Mouse (Mus musculus) kidney, embryonic 16.5 days (tissue): Measurements from ENCODE around the gene Top3a. TPM values are rescaled to one million over a fixed set of nuclear protein-coding genes. Genes with fewer than 3 reads are reported as not detected.

ENCODE experiments used
- ATAC-seq: fragments of 200-750 bp; cut with Nextera tagmentation; 2 replicates; pipeline ENCODE4 v1.8.0; 2017; ENCODE audit warnings: moderate TSS enrichment; ENCODE audit not compliant: low FRiP score, low TSS enrichment
- H3K27ac ChIP-seq: fragments of 300-500 bp; sonication (generic); 2 replicates; pipeline ENCODE4 v1.5.1; 2014; ENCODE audit warnings: low read length
- H3K27me3 ChIP-seq: fragments of 300-500 bp; sonication (generic); 2 replicates; pipeline ENCODE4 v1.6.1; 2014; ENCODE audit warnings: low read length, control low read depth, mixed read lengths; ENCODE audit not compliant: insufficient read depth
- H3K36me3 ChIP-seq: fragments of 300-500 bp; sonication (generic); 2 replicates; pipeline ENCODE4 v1.6.1; 2014; ENCODE audit warnings: low read length, control low read depth, mixed read lengths; ENCODE audit not compliant: insufficient read depth
- H3K4me1 ChIP-seq: fragments of 300-500 bp; sonication (generic); 2 replicates; pipeline ENCODE4 v1.6.1; 2014; ENCODE audit warnings: low read length, control low read depth, mixed read lengths; ENCODE audit not compliant: insufficient read depth
- H3K4me2 ChIP-seq: fragments of 300-500 bp; sonication (generic); replicated peaks from 2 replicates; pipeline ENCODE4 v1.6.1; 2014; ENCODE audit warnings: low read depth, low read length
- H3K4me3 ChIP-seq: fragments of 300-500 bp; sonication (generic); 2 replicates; pipeline ENCODE4 v1.5.1; 2014; ENCODE audit warnings: mild to moderate bottlenecking, low read length
- H3K9ac ChIP-seq: fragments of 300-500 bp; sonication (generic); replicated peaks from 2 replicates; pipeline ENCODE4 v1.6.1; 2014; ENCODE audit warnings: low read length
- H3K9me3 ChIP-seq: fragments of 300-500 bp; sonication (generic); 2 replicates; pipeline ENCODE4 v1.6.1; 2016; ENCODE audit warnings: low read length, control low read depth
- WGBS: fragments of 180-500 bp; shearing (Covaris S2); extraction: QIAGEN DNeasy Blood & Tissue Kit; methylation state at CpG from one replicate; pipeline ENCODE4 v1.1.7; 2014; 5-methylcytosine and 5-hydroxymethylcytosine counted together
- polyA plus RNA-seq: library from polyadenylated mRNA; unstranded; fragments of >200 nt; fragmentation: Nextera tagmentation; extraction: Ambion mirVana; gene quantifications from 2 replicates; pipeline ENCODE4 v1.2.1, GENCODE M21; 2015

Top3a gene
- polyA plus RNA-seq, 1 experiment from 2014 or later, result 17.1 TPM

GRCm38 (mm10) chr11:60726601-60727391 is 50.4 kb downstream of the Top3a start, which contains the start of gene Flii:
TSS of gene Flii (minus strand) at chr11:60727263.
- no peaks in the 10 kb centered on the region for H3K9me3 ChIP-seq
- ATAC-seq, result peak; percentile 81
- H3K4me3 ChIP-seq, result peak within 1 kb of the TSS; percentile 75
- H3K36me3 ChIP-seq, result peaks cover 33% of the 10 kb centered on the region
- H3K27ac ChIP-seq, result peak within 1 kb of the TSS; percentile 84
- H3K4me2 ChIP-seq, result peak within 1 kb of the TSS; percentile 79
- peak within 1 kb of the TSS; percentile 90 for H3K9ac ChIP-seq
- no peaks in the 10 kb centered on the region for H3K27me3 ChIP-seq
- peaks cover 21% of the 10 kb centered on the region for H3K4me1 ChIP-seq
- under 1% methylated on average over 64 of the region's 71 CpGs for WGBS

- no peak overlapping the region for H3K9ac ChIP-seq
- H3K9me3 ChIP-seq, result no peaks in the 10 kb centered on the region
- WGBS, result 81% methylated on average over 5 of the region's 5 CpGs
- no peak for ATAC-seq
- H3K27me3 ChIP-seq, result no peaks in the 10 kb centered on the region
- no peak overlapping the region for H3K4me3 ChIP-seq
- no peak overlapping the region for H3K4me2 ChIP-seq
- H3K4me1 ChIP-seq, result no peaks in the 10 kb centered on the region
- no peak overlapping the region for H3K27ac ChIP-seq
- peaks cover 97% of the 10 kb centered on the region for H3K36me3 ChIP-seq
Measured at GRCm38 (mm10) chr11:60719263-60719662, 57.9 kb downstream of the Top3a start.

- Histone ChIP-seq H3K4me3 (no peak overlapping the region), H3K4me1 (no peaks in the 10 kb centered on the region), H3K9me3 (no peaks in the 10 kb centered on the region), H3K9ac (no peak overlapping the region), H3K36me3 (peaks cover 98% of the 10 kb centered on the region), H3K4me2 (no peak overlapping the region), H3K27ac (no peak overlapping the region), H3K27me3 (no peaks in the 10 kb centered on the region)
- 81% methylated on average over 5 of the region's 5 CpGs for WGBS
- ATAC-seq, result no peak
Measured at GRCm38 (mm10) chr11:60715833-60716232, 61.3 kb downstream of the Top3a start.

- H3K4me2 ChIP-seq, result no peak overlapping the region
- no peaks in the 10 kb centered on the region for H3K4me1 ChIP-seq
- WGBS, result 93% methylated on average over 13 of the region's 13 CpGs
- no peak for ATAC-seq
- no peaks in the 10 kb centered on the region for H3K9me3 ChIP-seq
- no peak overlapping the region for H3K27ac ChIP-seq
- no peak overlapping the region for H3K9ac ChIP-seq
- no peak overlapping the region for H3K4me3 ChIP-seq
- no peaks in the 10 kb centered on the region for H3K27me3 ChIP-seq
- H3K36me3 ChIP-seq, result peaks cover 98% of the 10 kb centered on the region
Measured at GRCm38 (mm10) chr11:60712639-60713255, 64.4 kb downstream of the Top3a start.

GRCm38 (mm10) chr11:60712040-60712439 is 65.1 kb downstream of the Top3a start:
- WGBS, result 91% methylated on average over 18 of the region's 18 CpGs
- no peak overlapping the region for H3K4me2 ChIP-seq

GRCm38 (mm10) chr11:60711218-60711617 is 65.9 kb downstream of the Top3a start:
- H3K4me2 ChIP-seq, result no peak overlapping the region
- no peak overlapping the region for H3K27ac ChIP-seq
- H3K9ac ChIP-seq, result no peak overlapping the region
- H3K36me3 ChIP-seq, result peaks cover 97% of the 10 kb centered on the region
- ATAC-seq, result no peak
- H3K27me3 ChIP-seq, result no peaks in the 10 kb centered on the region
- 90% methylated on average over 17 of the region's 17 CpGs for WGBS
- no peak overlapping the region for H3K4me3 ChIP-seq
- no peaks in the 10 kb centered on the region for H3K9me3 ChIP-seq
- H3K4me1 ChIP-seq, result 0 out of 2 replicates have a peak, but pooled peaks cover 6% of the 10 kb centered on the region

More at GRCm38 (mm10) chr11:60712040-60712439, 65.1 kb downstream of the Top3a start:
- no peak for ATAC-seq
- Histone ChIP-seq H3K4me3 (no peak overlapping the region), H3K9ac (no peak overlapping the region), H3K27me3 (no peaks in the 10 kb centered on the region), H3K36me3 (peaks cover 98% of the 10 kb centered on the region), H3K4me1 (0 out of 2 replicates have a peak, but pooled peaks cover 6% of the 10 kb centered on the region), H3K9me3 (no peaks in the 10 kb centered on the region), H3K27ac (no peak overlapping the region)

GRCm38 (mm10) chr11:60709481-60710465 is 67.4 kb downstream of the Top3a start:
- no peaks in the 10 kb centered on the region for H3K27me3 ChIP-seq
- peaks cover 89% of the 10 kb centered on the region for H3K36me3 ChIP-seq
- WGBS, result 85% methylated on average over 45 of the region's 45 CpGs
- no peak overlapping the region for H3K4me3 ChIP-seq
- no peaks in the 10 kb centered on the region for H3K9me3 ChIP-seq
- no peak overlapping the region for H3K4me2 ChIP-seq
- 0 out of 2 replicates have a peak, but pooled peaks cover 6% of the 10 kb centered on the region for H3K4me1 ChIP-seq
- no peak overlapping the region for H3K9ac ChIP-seq
- no peak overlapping the region for H3K27ac ChIP-seq
- ATAC-seq, result no peak

- no peak for ATAC-seq
- no peaks in the 10 kb centered on the region for H3K9me3 ChIP-seq
- no peak overlapping the region for H3K27ac ChIP-seq
- H3K4me2 ChIP-seq, result no peak overlapping the region
- no peaks in the 10 kb centered on the region for H3K27me3 ChIP-seq
- 0 out of 2 replicates have a peak, but pooled peaks cover 6% of the 10 kb centered on the region for H3K4me1 ChIP-seq
- 89% methylated on average over 10 of the region's 10 CpGs for WGBS
- peaks cover 81% of the 10 kb centered on the region for H3K36me3 ChIP-seq
- H3K9ac ChIP-seq, result no peak overlapping the region
- H3K4me3 ChIP-seq, result no peak overlapping the region
Measured at GRCm38 (mm10) chr11:60708631-60709030, 68.5 kb downstream of the Top3a start.

- Histone ChIP-seq H3K4me2 (no peak overlapping the region), H3K4me1 (0 out of 2 replicates have a peak, but pooled peaks cover 6% of the 10 kb centered on the region), H3K4me3 (no peak overlapping the region), H3K27me3 (no peaks in the 10 kb centered on the region), H3K9ac (no peak overlapping the region), H3K27ac (no peak overlapping the region), H3K36me3 (peaks cover 71% of the 10 kb centered on the region), H3K9me3 (no peaks in the 10 kb centered on the region)
- 54% methylated on average over 3 of the region's 3 CpGs for WGBS
- no peak for ATAC-seq
Measured at GRCm38 (mm10) chr11:60707672-60708071, 69.5 kb downstream of the Top3a start.
